Mouse (Mus musculus) midbrain, postnatal 0 days (tissue): ENCODE measurements around the gene Sprr4. TPM values are rescaled to one million over a fixed set of nuclear protein-coding genes. Genes with fewer than 3 reads are reported as not detected.
"Not testable (repeated sequence)": the region's sequence is repeated elsewhere in the genome, so short reads cannot be mapped to it uniquely, and the experiment has no call there.

ENCODE experiments used
- ATAC-seq: fragments of 200-750 bp; cut with Nextera tagmentation; 2 replicates; pipeline ENCODE4 v1.8.0; 2017; ENCODE audit warnings: moderate number of reproducible peaks, mild to moderate bottlenecking, moderate TSS enrichment, moderate library complexity; ENCODE audit not compliant: low FRiP score
- DNase-seq: peaks from one replicate; pipeline ENCODE4 v3.0.0-alpha.2; 2015; ENCODE audit warnings: low spot score
- H3K27ac ChIP-seq: fragments of 300-500 bp; sonication (generic); 2 replicates; pipeline ENCODE4 v1.5.1; 2014; ENCODE audit warnings: low read depth, mild to moderate bottlenecking, low read length, mixed read lengths
- H3K27me3 ChIP-seq: fragments of 300-500 bp; sonication (generic); 2 replicates; pipeline ENCODE4 v1.6.1; 2014; ENCODE audit warnings: low read length, control low read depth, mixed read lengths; ENCODE audit not compliant: insufficient read depth
- H3K36me3 ChIP-seq: fragments of 300-500 bp; sonication (generic); 2 replicates; pipeline ENCODE4 v1.6.1; 2014; ENCODE audit warnings: low read length, control low read depth, mixed read lengths; ENCODE audit not compliant: insufficient read depth
- H3K4me1 ChIP-seq: fragments of 300-500 bp; sonication (generic); 2 replicates; pipeline ENCODE4 v1.6.1; 2014; ENCODE audit warnings: mild to moderate bottlenecking, control low read depth, antibody characterized with exemption, low read length, mixed read lengths; ENCODE audit not compliant: insufficient read depth
- H3K4me2 ChIP-seq: fragments of 300-500 bp; sonication (generic); 2 replicates; pipeline ENCODE4 v1.6.1; 2014; ENCODE audit warnings: low read depth, mild to moderate bottlenecking, low read length, mixed read lengths; ENCODE audit not compliant: poor library complexity, severe bottlenecking
- H3K4me3 ChIP-seq: fragments of 300-500 bp; sonication (generic); 2 replicates; pipeline ENCODE4 v1.5.1; 2014; ENCODE audit warnings: low read depth, mild to moderate bottlenecking, low read length, moderate library complexity
- H3K9ac ChIP-seq: fragments of 300-500 bp; sonication (generic); replicated peaks from 2 replicates; pipeline ENCODE4 v1.6.1; 2014; ENCODE audit warnings: mild to moderate bottlenecking, low read length, moderate library complexity, mixed read lengths; ENCODE audit not compliant: poor library complexity, severe bottlenecking
- H3K9me3 ChIP-seq: fragments of 300-500 bp; sonication (generic); 2 replicates; pipeline ENCODE4 v1.6.1; 2016; ENCODE audit warnings: low read length, control low read depth
- CTCF ChIP-seq: IDR thresholded peaks from 2 replicates; pipeline ENCODE4 v1.5.1; 2016; ENCODE audit warnings: antibody characterized with exemption, mild to moderate bottlenecking
- WGBS: fragments of 180-500 bp; shearing (Covaris S2); extraction: QIAGEN DNeasy Blood & Tissue Kit; methylation state at CpG from one replicate; pipeline ENCODE4 v1.1.7; 2014; 5-methylcytosine and 5-hydroxymethylcytosine counted together
- polyA plus RNA-seq: library from polyadenylated mRNA; unstranded; fragments of >200 nt; fragmentation: Nextera tagmentation; extraction: Ambion mirVana; gene quantifications from 2 replicates; pipeline ENCODE4 v1.2.1, GENCODE M21; 2015
- total RNA-seq: library from RNA; depleted of rRNA; stranded (reverse); fragments of >200 nt; gene quantifications from 2 replicates; pipeline ENCODE4 v1.2.3, GENCODE M21; 2014; rRNA removed

Sprr4 gene
- total RNA-seq (not detected in 2 replicates), polyA plus RNA-seq (not detected in 2 replicates)

- Histone ChIP-seq H3K4me2 (no peak within 1 kb of the TSS), H3K4me3 (no peak within 1 kb of the TSS), H3K36me3 (no peaks in the 10 kb centered on the region), H3K9ac (no peak within 1 kb of the TSS), H3K27me3 (no peaks in the 10 kb centered on the region), H3K4me1 (no peaks in the 10 kb centered on the region), H3K9me3 (no peaks in the 10 kb centered on the region), H3K27ac (no peak within 1 kb of the TSS)
- ATAC-seq (no peak), DNase-seq (no peak)
- no peak for TF ChIP-seq CTCF
- WGBS = 97% methylated on average over 1 of the region's 1 CpGs
Observed at GRCm38 (mm10) chr3:92500393-92500792, at the start of gene Sprr4. Gene Sprr4 (minus strand): TSS chr3:92500493.

- 94% methylated on average over 3 of the region's 3 CpGs for WGBS
- Histone ChIP-seq H3K27me3 (no peaks in the 10 kb centered on the region), H3K9me3 (no peaks in the 10 kb centered on the region), H3K36me3 (no peaks in the 10 kb centered on the region), H3K4me1 (no peaks in the 10 kb centered on the region), H3K9ac (no peak within 1 kb of the TSS), H3K27ac (no peak within 1 kb of the TSS), H3K4me2 (no peak within 1 kb of the TSS), H3K4me3 (no peak within 1 kb of the TSS)
- TF ChIP-seq CTCF = no peak
- ATAC-seq (no peak), DNase-seq (no peak)
Observed at GRCm38 (mm10) chr3:92534411-92534810, 34.1 kb upstream of the Sprr4 start, which contains the start of gene 2310046K23Rik. Gene 2310046K23Rik (minus strand): TSS chr3:92534511.

- ATAC-seq (no peak), DNase-seq (peak; percentile 45)
- Histone ChIP-seq H3K4me1 (no peaks in the 10 kb centered on the region), H3K27me3 (no peaks in the 10 kb centered on the region), H3K9me3 (no peaks in the 10 kb centered on the region), H3K27ac (no peak overlapping the region), H3K9ac (no peak overlapping the region), H3K4me3 (no peak overlapping the region), H3K4me2 (no peak overlapping the region), H3K36me3 (no peaks in the 10 kb centered on the region)
- peak; percentile 65 for TF ChIP-seq CTCF
Observed at GRCm38 (mm10) chr3:92512325-92512724, 12.0 kb upstream of the Sprr4 start.

GRCm38 (mm10) chr3:92510786-92511185 lies 10.5 kb upstream of the Sprr4 start:
- no peak overlapping the region for H3K4me3 ChIP-seq
- H3K9me3 ChIP-seq = no peaks in the 10 kb centered on the region
- no peak overlapping the region for H3K27ac ChIP-seq
- no peaks in the 10 kb centered on the region for H3K4me1 ChIP-seq
- TF ChIP-seq CTCF = peak; percentile 56
- H3K27me3 ChIP-seq = no peaks in the 10 kb centered on the region
- no peak overlapping the region for H3K4me2 ChIP-seq
- H3K9ac ChIP-seq = no peak overlapping the region
- H3K36me3 ChIP-seq = no peaks in the 10 kb centered on the region
- no peak for ATAC-seq
- peak; percentile 15 for DNase-seq

- Histone ChIP-seq H3K9me3 (no peaks in the 10 kb centered on the region), H3K9ac (no peak overlapping the region), H3K36me3 (no peaks in the 10 kb centered on the region), H3K27me3 (no peaks in the 10 kb centered on the region), H3K4me2 (no peak overlapping the region), H3K4me1 (no peaks in the 10 kb centered on the region), H3K27ac (no peak overlapping the region), H3K4me3 (no peak overlapping the region)
- no peak for TF ChIP-seq CTCF
- no peak for ATAC-seq
- DNase-seq = no peak
- 97% methylated on average over 1 of the region's 1 CpGs for WGBS
Observed at GRCm38 (mm10) chr3:92508185-92508584, 7.9 kb upstream of the Sprr4 start.

GRCm38 (mm10) chr3:92503528-92503927 lies 3.2 kb upstream of the Sprr4 start:
- H3K9ac ChIP-seq = no peak overlapping the region
- H3K36me3 ChIP-seq = no peaks in the 10 kb centered on the region
- ATAC-seq (no peak), DNase-seq (no peak)
- no peak for TF ChIP-seq CTCF
- H3K4me1 ChIP-seq = no peaks in the 10 kb centered on the region
- no peak overlapping the region for H3K27ac ChIP-seq
- H3K4me3 ChIP-seq = no peak overlapping the region
- no peak overlapping the region for H3K4me2 ChIP-seq
- no peaks in the 10 kb centered on the region for H3K27me3 ChIP-seq
- H3K9me3 ChIP-seq = no peaks in the 10 kb centered on the region

- not testable (repeated sequence) for H3K9ac ChIP-seq, H3K27ac ChIP-seq, H3K4me3 ChIP-seq, DNase-seq, H3K9me3 ChIP-seq, H3K4me2 ChIP-seq, H3K27me3 ChIP-seq, H3K36me3 ChIP-seq, H3K4me1 ChIP-seq, ATAC-seq
Observed at GRCm38 (mm10) chr3:92490262-92490661, 10.0 kb downstream of the Sprr4 start.
